In the genomic region with DNA sequence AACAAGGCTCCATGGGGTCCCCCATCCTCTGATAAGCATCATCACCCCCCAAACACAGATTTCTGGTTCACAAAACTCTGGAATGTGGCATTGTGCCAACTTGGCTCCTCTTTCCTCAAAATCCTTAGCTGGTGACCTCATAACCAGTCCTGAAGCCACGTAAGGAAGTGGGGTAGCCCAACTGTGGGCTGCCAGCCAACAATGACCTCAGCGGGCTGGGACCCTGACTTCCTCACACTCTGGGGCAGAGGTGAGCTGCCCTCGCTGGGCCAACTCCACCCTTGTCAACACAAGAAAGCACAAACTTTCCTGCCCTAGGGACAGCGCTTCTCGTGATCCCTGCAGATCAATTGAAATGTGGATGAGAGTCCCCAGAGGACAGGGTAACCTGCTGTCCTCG, we compare ENCODE assay signal across 9 mouse cellular contexts. TPM values are rescaled to one million over a fixed set of nuclear protein-coding genes. Genes with fewer than 3 reads are reported as not detected.
A peak's percentile ranks its signal among the peaks of the same experiment; 100 is the strongest.
DNase-seq lines count a peak whose midpoint lies in the region; ATAC-seq and TF ChIP-seq lines count a peak whose summit lies in the region.
"Had no signal": no experiment of that assay in that cellular context is flagged by ENCODE, and none has a peak within 500 bp of the region (broad histone marks: within the 10 kb centered on the region; RNA-seq: fewer than 3 reads in every experiment).

No protein-coding gene starts in this region.

- peaks cover 56% of the 10 kb centered on the region for H3K4me1 ChIP-seq in heart, embryonic 12.5 days (replicated peaks)
- H3K4me1 ChIP-seq in kidney, adult 2 months (ENCODE audit: control insufficient read depth, insufficient read depth, low read length): peaks cover 59% of the 10 kb centered on the region
- H3K4me1 ChIP-seq in hindbrain, embryonic 14.5 days (replicated peaks; ENCODE audit: control insufficient read depth, insufficient read depth, low read length): no peaks in the 10 kb centered on the region; the same call in 1 of the 2 replicates

- no peak overlapping the region for H3K4me2 ChIP-seq in heart, embryonic 12.5 days
- no peak overlapping the region for H3K4me2 ChIP-seq in hindbrain, embryonic 14.5 days (replicated peaks)

- TF ChIP-seq POLR2A in kidney, adult 2 months (IDR thresholded peaks at IDR 0.05; ENCODE audit: low read depth, low read length): no peak

- H3K36me3 ChIP-seq in heart, embryonic 12.5 days: no peaks in the 10 kb centered on the region
- H3K36me3 ChIP-seq in kidney, adult 2 months (ENCODE audit: control insufficient read depth, insufficient read depth, low read length): no peaks in the 10 kb centered on the region
- H3K36me3 ChIP-seq in hindbrain, embryonic 14.5 days (replicated peaks; ENCODE audit: control insufficient read depth, insufficient read depth): no peaks in the 10 kb centered on the region

- peak; percentile 98 for DNase-seq in heart, adult 11 months
- DNase-seq in gastrocnemius, adult 18-20 months (ENCODE audit: low spot score): peak; percentile 73
- DNase-seq in kidney, adult 2 months: peak; percentile 92
- DNase-seq in lung, postnatal 14 days: peak; percentile 79
- DNase-seq in layer of hippocampus, postnatal 14 days (ENCODE audit: low spot score in 2 of 2): no peak
- DNase-seq in hindbrain, embryonic 14.5 days (ENCODE audit: low spot score): no peak
- no peak for DNase-seq in layer of hippocampus, postnatal 25 days (ENCODE audit: extremely low spot score in 1 of 2, low spot score in 1 of 2)

- ATAC-seq in heart, embryonic 12.5 days (ENCODE audit: insufficient number of reproducible peaks, low FRiP score): no peak
- ATAC-seq in hindbrain, embryonic 14.5 days (ENCODE audit: low FRiP score): no peak

- peaks cover 14% of the 10 kb centered on the region; the same call in 1 of the 2 replicates for H3K27me3 ChIP-seq in heart, embryonic 12.5 days (replicated peaks)
- no peaks in the 10 kb centered on the region for H3K27me3 ChIP-seq in kidney, adult 2 months (replicated peaks; ENCODE audit: control insufficient read depth, insufficient read depth, low read length)
- H3K27me3 ChIP-seq in hindbrain, embryonic 14.5 days (ENCODE audit: control insufficient read depth, insufficient read depth, low read length): peaks cover 9% of the 10 kb centered on the region

- TF ChIP-seq CTCF in kidney, adult 2 months (conservative IDR thresholded peaks at IDR 0.05; ENCODE audit: insufficient read depth, insufficient read length, low read depth, low read length): no peak

- 34% methylated on average over 6 of the region's 6 CpGs for WGBS in heart, embryonic 12.5 days
- 11% methylated on average over 6 of the region's 6 CpGs for WGBS in kidney, adult 2 months
- WGBS in hindbrain, embryonic 14.5 days: 53% methylated on average over 6 of the region's 6 CpGs

- H3K27ac ChIP-seq in heart, embryonic 12.5 days (ENCODE audit: poor library complexity, severe bottlenecking): no peak overlapping the region
- H3K27ac ChIP-seq in kidney, adult 2 months (ENCODE audit: insufficient read depth, low read depth, low read length): peak overlapping the region; percentile 78
- H3K27ac ChIP-seq in hindbrain, embryonic 14.5 days: no peak overlapping the region

- H3K9me3 ChIP-seq in heart, embryonic 12.5 days (replicated peaks): no peaks in the 10 kb centered on the region
- H3K9me3 ChIP-seq in hindbrain, embryonic 14.5 days (ENCODE audit: control insufficient read depth, low read length): no peaks in the 10 kb centered on the region

- H3K4me3 ChIP-seq in heart, embryonic 12.5 days: no peak overlapping the region
- no peak overlapping the region for H3K4me3 ChIP-seq in kidney, adult 2 months (ENCODE audit: insufficient read depth, low read depth, low read length)
- H3K4me3 ChIP-seq in hindbrain, embryonic 14.5 days (replicated peaks; ENCODE audit: low read length): no peak overlapping the region

- no peak overlapping the region for H3K9ac ChIP-seq in heart, embryonic 12.5 days
- no peak overlapping the region for H3K9ac ChIP-seq in hindbrain, embryonic 14.5 days

RNA-seq across cellular contexts. Expression of a gene that starts 1.8 kb away (rescaled TPM):
- 1.0 and 1.1 TPM in 2 replicates for polyA plus RNA-seq in heart, embryonic 12.5 days (2016; fragmentation: Nextera tagmentation; extraction: Ambion mirVana)
- under 1 TPM; 0.16 to 0.21 TPM for total RNA-seq in gastrocnemius, adult 18-20 months (2021)
- 11.2 and 17.8 TPM in 2 replicates for polyA plus RNA-seq in kidney, adult 2 months (2012; rRNA removed)
- total RNA-seq in layer of hippocampus, postnatal 14 days (2021): not detected
- 0.14 and 0.28 TPM in 2 replicates for polyA plus RNA-seq in hindbrain, embryonic 14.5 days (2014; fragmentation: Nextera tagmentation; extraction: Ambion mirVana)
- total RNA-seq in layer of hippocampus, postnatal 25 days (2021): under 1 TPM in 1 of 2 experiments, not detected in 1; 0.26 TPM
- total RNA-seq: left cerebral cortex, postnatal 10 days had no signal

RNA-seq across cellular contexts. Expression of a gene that starts 18.1 kb away (rescaled TPM):
- polyA plus RNA-seq in heart, embryonic 12.5 days (2016; fragmentation: Nextera tagmentation; extraction: Ambion mirVana): 0.65 and 0.71 TPM in 2 replicates
- total RNA-seq in gastrocnemius, adult 18-20 months (2021): under 1 TPM; 0.23 to 0.64 TPM
- polyA plus RNA-seq in kidney, adult 2 months (2012; rRNA removed): 3.2 and 3.5 TPM in 2 replicates
- 1 to 10 TPM; 1.1 to 1.4 TPM for total RNA-seq in layer of hippocampus, postnatal 14 days (2021)
- 0.98 and 1.6 TPM in 2 replicates for polyA plus RNA-seq in hindbrain, embryonic 14.5 days (2014; fragmentation: Nextera tagmentation; extraction: Ambion mirVana)
- total RNA-seq in layer of hippocampus, postnatal 25 days (2021): 1 to 10 TPM in 1 of 2 experiments, under 1 TPM in 1; 0.63 to 1.0 TPM

RNA-seq across cellular contexts. Expression of a gene that starts 25.4 kb away (rescaled TPM):
- 76.0 and 78.6 TPM in 2 replicates for polyA plus RNA-seq in heart, embryonic 12.5 days (2016; fragmentation: Nextera tagmentation; extraction: Ambion mirVana)
- 10 to 100 TPM; 11.6 to 19.4 TPM for total RNA-seq in gastrocnemius, adult 18-20 months (2021)
- polyA plus RNA-seq in kidney, adult 2 months (2012; rRNA removed): 84.9 and 123 TPM in 2 replicates
- 100 to 1,000 TPM; 253 to 259 TPM for total RNA-seq in layer of hippocampus, postnatal 14 days (2021)
- polyA plus RNA-seq in hindbrain, embryonic 14.5 days (2014; fragmentation: Nextera tagmentation; extraction: Ambion mirVana): 165 and 173 TPM in 2 replicates
- total RNA-seq in layer of hippocampus, postnatal 25 days (2021): 100 to 1,000 TPM; 285 to 304 TPM

RNA-seq across cellular contexts. Expression of a gene that starts 26.1 kb away (rescaled TPM):
- polyA plus RNA-seq in heart, embryonic 12.5 days (2016; fragmentation: Nextera tagmentation; extraction: Ambion mirVana): 32.1 and 35.6 TPM in 2 replicates
- 10 to 100 TPM; 11.9 to 13.7 TPM for total RNA-seq in gastrocnemius, adult 18-20 months (2021)
- polyA plus RNA-seq in kidney, adult 2 months (2012; rRNA removed): 296 TPM in 2 replicates
- total RNA-seq in layer of hippocampus, postnatal 14 days (2021): 10 to 100 TPM; 25.9 to 30.8 TPM
- polyA plus RNA-seq in hindbrain, embryonic 14.5 days (2014; fragmentation: Nextera tagmentation; extraction: Ambion mirVana): 74.0 and 89.3 TPM in 2 replicates
- 10 to 100 TPM; 21.1 to 25.1 TPM for total RNA-seq in layer of hippocampus, postnatal 25 days (2021)

RNA-seq across cellular contexts. Expression of a gene that starts 39.0 kb away (rescaled TPM):
- polyA plus RNA-seq in heart, embryonic 12.5 days (2016; fragmentation: Nextera tagmentation; extraction: Ambion mirVana): 289 and 301 TPM in 2 replicates
- total RNA-seq in gastrocnemius, adult 18-20 months (2021): 10 to 100 TPM; 65.4 to 70.3 TPM
- 106 and 120 TPM in 2 replicates for polyA plus RNA-seq in kidney, adult 2 months (2012; rRNA removed)
- total RNA-seq in layer of hippocampus, postnatal 14 days (2021): 10 to 100 TPM; 67.8 to 71.7 TPM
- 180 and 197 TPM in 2 replicates for polyA plus RNA-seq in hindbrain, embryonic 14.5 days (2014; fragmentation: Nextera tagmentation; extraction: Ambion mirVana)
- 10 to 100 TPM; 66.2 to 67.4 TPM for total RNA-seq in layer of hippocampus, postnatal 25 days (2021)

Comparison
In these comparisons a context has a peak if more than half of its experiments do, and no peak if none do; other contexts are left out.
1. DNase-seq: peak in heart, adult 11 months (single experiment), gastrocnemius, adult 18-20 months (single experiment), kidney, adult 2 months (single experiment) and lung, postnatal 14 days (single experiment); none in layer of hippocampus, postnatal 14 days (0 of 2), hindbrain, embryonic 14.5 days (single experiment) and layer of hippocampus, postnatal 25 days (0 of 2).
2. RNA of a gene that starts 25.4 kb away (total RNA-seq): 285 to 304 TPM in layer of hippocampus, postnatal 25 days and 253 to 259 TPM in layer of hippocampus, postnatal 14 days; 11.6 to 19.4 TPM in gastrocnemius, adult 18-20 months; every median in the first group is over 10 times any median in the second.